10 mouse cellular contexts compared by ENCODE assay signal in the genomic region with DNA sequence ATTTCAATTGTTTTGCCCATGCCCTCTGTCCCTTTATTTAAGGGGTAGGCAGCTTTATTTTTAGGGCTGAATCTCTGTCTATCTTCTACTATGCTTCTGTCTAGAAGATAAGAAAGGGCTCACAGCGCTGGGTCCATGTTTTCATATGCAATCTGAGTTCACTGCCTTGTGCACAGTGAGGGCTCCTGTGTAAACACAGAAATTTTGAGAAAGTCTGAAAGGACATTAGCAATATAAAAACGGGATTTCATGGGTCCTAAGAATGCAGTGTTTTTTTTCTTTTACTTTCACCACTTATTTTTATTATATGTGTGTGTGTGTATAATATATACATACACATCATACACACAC. TPM values are rescaled to one million over a fixed set of nuclear protein-coding genes. Genes with fewer than 3 reads are reported as not detected.
A peak's percentile ranks its signal among the peaks of the same experiment; 100 is the strongest.
DNase-seq lines count a peak whose midpoint lies in the region; ATAC-seq and TF ChIP-seq lines count a peak whose summit lies in the region.
"Had no signal": no experiment of that assay in that cellular context is flagged by ENCODE, and none has a peak within 500 bp of the region (broad histone marks: within the 10 kb centered on the region; RNA-seq: fewer than 3 reads in every experiment).

No protein-coding gene starts in this region.

- H3K9me3 ChIP-seq in midbrain, embryonic 10.5 days (replicated peaks) = no peaks in the 10 kb centered on the region
- H3K9me3 ChIP-seq in midbrain, postnatal 0 days (ENCODE audit: low read length) = no peaks in the 10 kb centered on the region
- no peaks in the 10 kb centered on the region for H3K9me3 ChIP-seq in limb, embryonic 10.5 days (replicated peaks)
- H3K9me3 ChIP-seq: liver, embryonic 13.5 days had no signal

- H3K36me3 ChIP-seq in heart, adult 2 months (ENCODE audit: control insufficient read depth, insufficient read depth, low read length) = no peaks in the 10 kb centered on the region
- H3K36me3 ChIP-seq in midbrain, embryonic 10.5 days = no peaks in the 10 kb centered on the region
- no peaks in the 10 kb centered on the region for H3K36me3 ChIP-seq in midbrain, postnatal 0 days (ENCODE audit: insufficient read depth, low read length)
- H3K36me3 ChIP-seq in limb, embryonic 10.5 days = no peaks in the 10 kb centered on the region
- H3K36me3 ChIP-seq: liver, embryonic 13.5 days had no signal

- H3K27me3 ChIP-seq in heart, adult 2 months (ENCODE audit: control insufficient read depth, insufficient read depth, low read length) = no peaks in the 10 kb centered on the region
- H3K27me3 ChIP-seq in midbrain, embryonic 10.5 days (ENCODE audit: low read depth, poor library complexity, severe bottlenecking) = no peaks in the 10 kb centered on the region
- H3K27me3 ChIP-seq in midbrain, postnatal 0 days (ENCODE audit: insufficient read depth, low read length) = no peaks in the 10 kb centered on the region
- no peaks in the 10 kb centered on the region for H3K27me3 ChIP-seq in limb, embryonic 10.5 days (ENCODE audit: low read depth, poor library complexity, severe bottlenecking)
- H3K27me3 ChIP-seq: liver, embryonic 13.5 days had no signal

- TF ChIP-seq POLR2A in heart, adult 2 months (IDR thresholded peaks at IDR 0.05; ENCODE audit: insufficient read depth, low read depth, low read length) = no peak

- ATAC-seq in midbrain, postnatal 0 days (ENCODE audit: low FRiP score) = no peak

- no peaks in the 10 kb centered on the region for H3K4me1 ChIP-seq in heart, adult 2 months (ENCODE audit: control insufficient read depth, insufficient read depth, low read length)
- peaks cover 25% of the 10 kb centered on the region for H3K4me1 ChIP-seq in midbrain, embryonic 10.5 days
- H3K4me1 ChIP-seq in midbrain, postnatal 0 days (ENCODE audit: insufficient read depth, low read length) = no peaks in the 10 kb centered on the region; the same call in 1 of the 2 replicates
- H3K4me1 ChIP-seq in limb, embryonic 10.5 days = peaks cover 9% of the 10 kb centered on the region; the same call in 1 of the 2 replicates
- H3K4me1 ChIP-seq: liver, embryonic 13.5 days had no signal

- no peak overlapping the region for H3K4me3 ChIP-seq in heart, adult 2 months
- H3K4me3 ChIP-seq in midbrain, embryonic 10.5 days = no peak overlapping the region
- H3K4me3 ChIP-seq in midbrain, postnatal 0 days (ENCODE audit: low read depth, low read length) = no peak overlapping the region
- no peak overlapping the region for H3K4me3 ChIP-seq in limb, embryonic 10.5 days
- H3K4me3 ChIP-seq: liver, embryonic 13.5 days had no signal

- TF ChIP-seq EP300 in heart, adult 2 months (IDR thresholded peaks at IDR 0.05; ENCODE audit: insufficient read depth, low read depth, low read length) = no peak

- intact Hi-C loops in heart, adult 2 months (cut with DNase I) = no loop called here
- intact Hi-C loops in heart, postnatal 14 days (cut with DNase I) = no loop called here

- no peak for TF ChIP-seq CTCF in heart, adult 2 months (IDR thresholded peaks at IDR 0.05)
- no peak for TF ChIP-seq CTCF in midbrain, postnatal 0 days (IDR thresholded peaks at IDR 0.05)

- no peak for DNase-seq in heart, adult 2 months
- no peak for DNase-seq in heart, postnatal 14 days
- no peak for DNase-seq in midbrain, embryonic 10.5 days (ENCODE audit: low spot score)
- no peak for DNase-seq in midbrain, postnatal 0 days (ENCODE audit: low spot score)
- DNase-seq in limb, embryonic 10.5 days (ENCODE audit: low spot score) = no peak
- DNase-seq in embryo, embryonic 10 days (ENCODE audit: low spot score) = no peak
- DNase-seq in cerebellum, postnatal 25 days = no peak
- no peak for DNase-seq in layer of hippocampus, postnatal 36 days
- DNase-seq: liver, embryonic 13.5 days had no signal

- H3K4me2 ChIP-seq in midbrain, postnatal 0 days (ENCODE audit: low read depth, low read length, poor library complexity, severe bottlenecking) = no peak overlapping the region
- H3K4me2 ChIP-seq: liver, embryonic 13.5 days had no signal

- WGBS in heart, adult 2 months = 39% methylated on average over 2 of the region's 2 CpGs
- WGBS in midbrain, embryonic 10.5 days = 78% methylated on average over 2 of the region's 2 CpGs
- WGBS in midbrain, postnatal 0 days = 72% methylated on average over 2 of the region's 2 CpGs
- 82% methylated on average over 2 of the region's 2 CpGs for WGBS in limb, embryonic 10.5 days

- H3K9ac ChIP-seq in heart, adult 2 months (ENCODE audit: low read depth, low read length) = no peak overlapping the region
- H3K9ac ChIP-seq in midbrain, postnatal 0 days (replicated peaks; ENCODE audit: low read length, poor library complexity, severe bottlenecking) = no peak overlapping the region
- H3K9ac ChIP-seq: liver, embryonic 13.5 days had no signal

- 0 out of 2 replicates have a peak overlapping the region, but pooled peaks have one; percentile 43 for H3K27ac ChIP-seq in heart, adult 2 months
- peak overlapping the region; percentile 78 for H3K27ac ChIP-seq in midbrain, embryonic 10.5 days (replicated peaks)
- no peak overlapping the region for H3K27ac ChIP-seq in midbrain, postnatal 0 days (ENCODE audit: low read depth, low read length)
- peak overlapping the region; percentile 75; the same call in 1 of the 2 replicates for H3K27ac ChIP-seq in limb, embryonic 10.5 days
- H3K27ac ChIP-seq: liver, embryonic 13.5 days had no signal

- no peaks in the 10 kb centered on the region for H3K79me2 ChIP-seq in heart, adult 2 months (replicated peaks; ENCODE audit: control insufficient read depth, insufficient read depth, low read length)

RNA-seq across cellular contexts. Expression of a gene that starts 15.3 kb away (rescaled TPM):
- 10 to 100 TPM; 45.1 to 45.7 TPM for total RNA-seq in heart, adult 2 months (2021)
- 11.9 and 19.2 TPM in 2 replicates for polyA plus RNA-seq in heart, adult 2 months (2012; rRNA removed)
- 10 to 100 TPM; 32.5 to 35.6 TPM for total RNA-seq in heart, postnatal 14 days (2021)
- 50.5 and 51.6 TPM in 2 replicates for polyA plus RNA-seq in midbrain, embryonic 10.5 days (2016; fragmentation: Nextera tagmentation; extraction: Ambion mirVana)
- 13.4 and 15.5 TPM in 2 replicates for total RNA-seq in midbrain, postnatal 0 days (2014; rRNA removed)
- polyA plus RNA-seq in midbrain, postnatal 0 days (2015; fragmentation: Nextera tagmentation; extraction: Ambion mirVana) = 8.3 and 9.3 TPM in 2 replicates
- 72.5 and 88.5 TPM in 2 replicates for polyA plus RNA-seq in limb, embryonic 10.5 days (2016; fragmentation: Nextera tagmentation; extraction: Ambion mirVana)
- total RNA-seq in layer of hippocampus, postnatal 36 days (2021) = 10 to 100 TPM; 39.2 to 40.3 TPM

RNA-seq across cellular contexts. Expression of a gene that starts 40.5 kb away (rescaled TPM):
- not detected for total RNA-seq in heart, adult 2 months (2021)
- polyA plus RNA-seq in heart, adult 2 months (2012; rRNA removed) = 0.09 TPM in 1 of 2 replicates, not detected in the other
- under 1 TPM in 1 of 2 experiments, not detected in 1; 0.10 TPM for total RNA-seq in heart, postnatal 14 days (2021)
- 0.10 and 0.25 TPM in 2 replicates for polyA plus RNA-seq in midbrain, embryonic 10.5 days (2016; fragmentation: Nextera tagmentation; extraction: Ambion mirVana)
- total RNA-seq in midbrain, postnatal 0 days (2014; rRNA removed) = 0.05 and 2.2 TPM in 2 replicates
- polyA plus RNA-seq in midbrain, postnatal 0 days (2015; fragmentation: Nextera tagmentation; extraction: Ambion mirVana) = 0.11 and 0.16 TPM in 2 replicates
- 0.06 and 0.08 TPM in 2 replicates for polyA plus RNA-seq in limb, embryonic 10.5 days (2016; fragmentation: Nextera tagmentation; extraction: Ambion mirVana)
- total RNA-seq in layer of hippocampus, postnatal 36 days (2021) = under 1 TPM; 0.22 to 0.56 TPM
- polyA plus RNA-seq: large intestine, adult 2 months; liver, embryonic 13.5 days had no signal

RNA-seq across cellular contexts. Expression of a gene that starts 41.3 kb away (rescaled TPM):
- not detected for total RNA-seq in heart, adult 2 months (2021)
- 0.08 and 0.20 TPM in 2 replicates for polyA plus RNA-seq in heart, adult 2 months (2012; rRNA removed)
- total RNA-seq in heart, postnatal 14 days (2021) = under 1 TPM; 0.26 to 0.37 TPM
- polyA plus RNA-seq in midbrain, embryonic 10.5 days (2016; fragmentation: Nextera tagmentation; extraction: Ambion mirVana) = 1.7 and 3.1 TPM in 2 replicates
- total RNA-seq in midbrain, postnatal 0 days (2014; rRNA removed) = 1.2 and 3.6 TPM in 2 replicates
- 2.6 and 2.9 TPM in 2 replicates for polyA plus RNA-seq in midbrain, postnatal 0 days (2015; fragmentation: Nextera tagmentation; extraction: Ambion mirVana)
- 0.85 and 2.6 TPM in 2 replicates for polyA plus RNA-seq in limb, embryonic 10.5 days (2016; fragmentation: Nextera tagmentation; extraction: Ambion mirVana)
- total RNA-seq in layer of hippocampus, postnatal 36 days (2021) = 1 to 10 TPM; 2.6 to 3.4 TPM
